Mouse (Mus musculus): Measurements from ENCODE around the gene Eloa. TPM values are rescaled to one million over a fixed set of nuclear protein-coding genes. Genes with fewer than 3 reads are reported as not detected.

Gene Eloa
- polyA plus RNA-seq, 1 experiment from 2014 or later, result 29.7 TPM

DNA sequence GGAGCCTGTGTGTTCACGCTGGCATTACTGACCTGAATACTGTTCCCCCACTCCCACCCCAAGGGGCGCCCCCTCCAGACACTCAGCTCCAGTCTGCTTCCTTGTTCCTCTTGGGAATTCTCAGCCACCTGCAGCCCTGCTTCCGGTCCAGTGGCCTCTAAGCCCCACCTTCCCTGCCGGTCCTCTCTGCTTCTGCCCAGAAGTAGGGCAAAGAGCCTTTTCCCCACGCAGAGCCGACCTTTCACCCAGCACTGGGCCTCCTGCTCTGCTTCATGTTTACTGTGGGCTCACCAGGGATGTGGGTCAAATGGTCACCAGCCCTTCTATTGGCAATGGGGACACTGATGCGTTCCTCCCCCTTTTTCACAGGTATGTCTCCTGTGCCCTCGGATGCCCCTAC is 63.2 kb downstream of the Eloa start:
- peaks cover 6% of the 10 kb centered on the region; the same call in 1 of the 2 replicates for H3K4me1 ChIP-seq (ENCODE audit: control insufficient read depth, insufficient read depth, low read length)
- H3K27me3 ChIP-seq (ENCODE audit: control insufficient read depth, insufficient read depth, low read length), result no peaks in the 10 kb centered on the region
- no peak overlapping the region for H3K9ac ChIP-seq (replicated peaks; ENCODE audit: low read depth, low read length)
- no peaks in the 10 kb centered on the region for H3K9me3 ChIP-seq (ENCODE audit: control insufficient read depth, low read length)
- H3K4me2 ChIP-seq (ENCODE audit: low read depth, low read length), result no peak overlapping the region
- ATAC-seq (ENCODE audit: low read depth), result no peak
- H3K4me3 ChIP-seq (ENCODE audit: low read depth, low read length), result no peak overlapping the region
- WGBS, result 65% methylated on average over 8 of the region's 8 CpGs
- peaks cover 19% of the 10 kb centered on the region; the same call in 1 of the 2 replicates for H3K36me3 ChIP-seq (ENCODE audit: control insufficient read depth, insufficient read depth, low read length)
- H3K27ac ChIP-seq (ENCODE audit: low read depth, low read length), result no peak overlapping the region

DNA sequence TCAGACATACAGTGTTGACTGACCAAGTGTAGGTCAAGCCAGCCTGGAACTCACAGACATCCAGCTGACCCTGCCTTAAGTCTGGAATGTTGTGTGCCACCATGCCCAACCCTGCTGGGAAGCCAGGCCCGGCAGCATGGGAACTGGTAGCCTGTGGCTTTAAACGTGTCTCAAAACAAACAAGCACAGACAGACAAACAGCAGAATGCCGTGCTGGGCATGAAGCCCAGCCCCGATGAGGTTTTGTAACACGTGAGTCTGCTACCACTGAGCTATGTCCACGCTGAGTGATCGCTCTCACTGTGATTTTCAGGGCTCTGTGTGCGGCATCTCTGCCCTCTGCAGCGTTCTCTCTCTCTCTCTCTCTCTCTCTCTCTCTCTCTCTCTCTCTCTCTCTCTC is 65.7 kb downstream of the Eloa start:
- no peak for ATAC-seq (ENCODE audit: low read depth)
- no peaks in the 10 kb centered on the region for H3K9me3 ChIP-seq (ENCODE audit: control insufficient read depth, low read length)
- no peak overlapping the region for H3K4me2 ChIP-seq (ENCODE audit: low read depth, low read length)
- no peak overlapping the region for H3K27ac ChIP-seq (ENCODE audit: low read depth, low read length)
- H3K27me3 ChIP-seq (ENCODE audit: control insufficient read depth, insufficient read depth, low read length), result no peaks in the 10 kb centered on the region
- H3K9ac ChIP-seq (replicated peaks; ENCODE audit: low read depth, low read length), result no peak overlapping the region
- H3K36me3 ChIP-seq (ENCODE audit: control insufficient read depth, insufficient read depth, low read length), result peaks cover 18% of the 10 kb centered on the region; the same call in 1 of the 2 replicates
- WGBS, result 90% methylated on average over 9 of the region's 9 CpGs
- H3K4me3 ChIP-seq (ENCODE audit: low read depth, low read length), result no peak overlapping the region
- no peaks in the 10 kb centered on the region for H3K4me1 ChIP-seq (ENCODE audit: control insufficient read depth, insufficient read depth, low read length)

DNA sequence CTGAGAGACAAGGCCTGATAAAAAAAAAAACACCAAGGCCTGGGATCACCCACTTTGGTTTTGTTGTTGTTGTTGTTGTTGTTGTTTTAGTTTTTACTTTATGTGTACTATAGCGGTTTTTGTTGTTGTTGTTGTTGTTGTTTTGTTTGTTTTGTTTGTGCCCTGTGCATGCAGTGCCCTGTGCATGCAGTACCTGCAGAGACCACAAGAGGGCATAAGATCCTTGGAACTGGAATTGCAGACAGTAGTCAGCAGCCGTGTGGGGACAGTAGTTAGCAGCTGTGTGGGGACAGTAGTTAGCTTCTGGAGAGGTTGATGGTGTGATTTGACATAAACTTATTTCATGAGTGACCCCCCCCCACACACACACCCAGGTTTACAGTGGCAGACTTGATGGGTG is 67.3 kb downstream of the Eloa start:
- WGBS, result 2% methylated on average over 2 of the region's 2 CpGs
- Histone ChIP-seq H3K27ac (ENCODE audit: low read depth, low read length) (no peak overlapping the region), H3K4me1 (ENCODE audit: control insufficient read depth, insufficient read depth, low read length) (no peaks in the 10 kb centered on the region), H3K4me3 (ENCODE audit: low read depth, low read length) (no peak overlapping the region), H3K36me3 (ENCODE audit: control insufficient read depth, insufficient read depth, low read length) (peaks cover 14% of the 10 kb centered on the region; the same call in 1 of the 2 replicates), H3K9ac (replicated peaks; ENCODE audit: low read depth, low read length) (no peak overlapping the region), H3K9me3 (ENCODE audit: control insufficient read depth, low read length) (no peaks in the 10 kb centered on the region), H3K27me3 (ENCODE audit: control insufficient read depth, insufficient read depth, low read length) (no peaks in the 10 kb centered on the region), H3K4me2 (ENCODE audit: low read depth, low read length) (no peak overlapping the region)
- no peak for ATAC-seq (ENCODE audit: low read depth)

Other genes with a start within 250 kb of the Eloa start
- gene Srsf10, start 166.0 kb downstream of the Eloa start, polyA plus RNA-seq (2014; fragmentation: Nextera tagmentation; extraction: Ambion mirVana), result 219 and 228 TPM in 2 replicates
- gene Pnrc2, start 147.9 kb downstream of the Eloa start, polyA plus RNA-seq (2014; fragmentation: Nextera tagmentation; extraction: Ambion mirVana), result 85.7 and 100 TPM in 2 replicates
- gene Cnr2, start 126.4 kb downstream of the Eloa start, polyA plus RNA-seq (2014; fragmentation: Nextera tagmentation; extraction: Ambion mirVana), result 0.13 and 0.15 TPM in 2 replicates
- gene Fuca1, start 101.0 kb downstream of the Eloa start, polyA plus RNA-seq (2014; fragmentation: Nextera tagmentation; extraction: Ambion mirVana), result 68.6 and 70.6 TPM in 2 replicates
- gene Hmgcl, start 75.3 kb downstream of the Eloa start, polyA plus RNA-seq (2014; fragmentation: Nextera tagmentation; extraction: Ambion mirVana), result 58.4 and 66.1 TPM in 2 replicates
- gene Gale, start 58.0 kb downstream of the Eloa start, polyA plus RNA-seq (2014; fragmentation: Nextera tagmentation; extraction: Ambion mirVana), result 35.8 and 44.1 TPM in 2 replicates
- 197 and 210 TPM in 2 replicates for gene Lypla2, start 49.1 kb downstream of the Eloa start, polyA plus RNA-seq (2014; fragmentation: Nextera tagmentation; extraction: Ambion mirVana)
- 73.3 and 73.6 TPM in 2 replicates for gene Pithd1, start 34.5 kb downstream of the Eloa start, polyA plus RNA-seq (2014; fragmentation: Nextera tagmentation; extraction: Ambion mirVana)
- gene Rpl11, start 31.7 kb upstream of the Eloa start, polyA plus RNA-seq (2014; fragmentation: Nextera tagmentation; extraction: Ambion mirVana), result 251 and 261 TPM in 2 replicates
- 156 and 196 TPM in 2 replicates for gene Id3, start 121.7 kb upstream of the Eloa start, polyA plus RNA-seq (2014; fragmentation: Nextera tagmentation; extraction: Ambion mirVana)
- 0.76 and 1.4 TPM in 2 replicates for gene E2f2, start 150.6 kb upstream of the Eloa start, polyA plus RNA-seq (2014; fragmentation: Nextera tagmentation; extraction: Ambion mirVana)
- 2.4 and 4.8 TPM in 2 replicates for gene Asap3, start 184.6 kb upstream of the Eloa start, polyA plus RNA-seq (2014; fragmentation: Nextera tagmentation; extraction: Ambion mirVana)
- 0.71 and 1.7 TPM in 2 replicates for gene Tcea3, start 226.0 kb upstream of the Eloa start, polyA plus RNA-seq (2014; fragmentation: Nextera tagmentation; extraction: Ambion mirVana)